Mouse (Mus musculus) midbrain, embryonic 14.5 days (tissue): Measurements from ENCODE around the gene Cdkal1. TPM values are rescaled to one million over a fixed set of nuclear protein-coding genes. Genes with fewer than 3 reads are reported as not detected.

ENCODE experiments used
- ATAC-seq: fragments of 200-750 bp; cut with Nextera tagmentation; 2 replicates; pipeline ENCODE4 v1.8.0; 2017; ENCODE audit warnings: moderate number of reproducible peaks, moderate library complexity; ENCODE audit not compliant: low FRiP score, low TSS enrichment
- DNase-seq: peaks from one replicate; pipeline ENCODE4 v3.0.0-alpha.2; 2015
- H3K27ac ChIP-seq: fragments of 300-500 bp; sonication (generic); replicated peaks from 2 replicates; pipeline ENCODE4 v1.5.1; 2014; ENCODE audit warnings: mild to moderate bottlenecking, low read depth, low read length, moderate library complexity
- H3K27me3 ChIP-seq: fragments of 300-500 bp; sonication (generic); 2 replicates; pipeline ENCODE4 v1.6.1; 2014; ENCODE audit warnings: low read length, control low read depth, mixed read lengths; ENCODE audit not compliant: control insufficient read depth, insufficient read depth
- H3K36me3 ChIP-seq: fragments of 300-500 bp; sonication (generic); 2 replicates; pipeline ENCODE4 v1.6.1; 2014; ENCODE audit warnings: low read length, control low read depth; ENCODE audit not compliant: control insufficient read depth, insufficient read depth
- H3K4me1 ChIP-seq: fragments of 300-500 bp; sonication (generic); 2 replicates; pipeline ENCODE4 v1.6.1; 2014; ENCODE audit warnings: mild to moderate bottlenecking, antibody characterized with exemption, low read length, control low read depth; ENCODE audit not compliant: control insufficient read depth, insufficient read depth
- H3K4me2 ChIP-seq: fragments of 300-500 bp; sonication (generic); 2 replicates; pipeline ENCODE4 v1.6.1; 2014; ENCODE audit warnings: mild to moderate bottlenecking, low read length, moderate library complexity
- H3K4me3 ChIP-seq: fragments of 300-500 bp; sonication (generic); replicated peaks from 2 replicates; pipeline ENCODE4 v1.5.1; 2014; ENCODE audit warnings: low read depth, low read length
- H3K9ac ChIP-seq: fragments of 300-500 bp; sonication (generic); replicated peaks from 2 replicates; pipeline ENCODE4 v1.6.1; 2014; ENCODE audit warnings: mild to moderate bottlenecking, low read length, moderate library complexity
- H3K9me3 ChIP-seq: fragments of 300-500 bp; sonication (generic); 2 replicates; pipeline ENCODE4 v1.6.1; 2016; ENCODE audit warnings: low read length, control low read depth, mixed read lengths; ENCODE audit not compliant: control insufficient read depth
- WGBS: fragments of 180-500 bp; shearing (Covaris S2); extraction: QIAGEN DNeasy Blood & Tissue Kit; methylation state at CpG from one replicate; pipeline ENCODE4 v1.1.7; 2014; 5-methylcytosine and 5-hydroxymethylcytosine counted together
- polyA plus RNA-seq: library from polyadenylated mRNA; unstranded; fragments of >200 nt; fragmentation: Nextera tagmentation; extraction: Ambion mirVana; gene quantifications from 2 replicates; pipeline ENCODE4 v1.2.1, GENCODE M21; 2014

The Cdkal1 gene
- polyA plus RNA-seq, 1 experiment from 2014 or later, result 23.5 TPM

DNA sequence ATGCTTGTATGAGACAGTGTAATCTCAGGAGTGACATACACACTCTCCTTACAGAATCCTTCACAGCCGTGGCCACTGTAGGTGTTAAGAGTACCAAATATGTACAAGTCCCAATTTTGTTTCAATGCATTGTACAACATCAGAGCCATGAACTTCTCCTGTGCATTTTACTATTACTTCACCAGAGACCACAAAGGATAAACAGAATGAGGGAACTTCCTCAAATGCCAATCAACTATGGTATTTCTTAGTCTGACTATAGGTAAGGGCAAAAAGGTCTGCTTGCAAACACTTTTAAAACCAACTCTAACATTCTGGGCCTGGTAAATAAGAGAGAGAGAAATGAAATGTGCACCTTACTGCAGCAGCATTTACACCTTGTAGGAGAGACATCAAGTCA lies 87.4 kb downstream of the Cdkal1 start:
- Histone ChIP-seq H3K4me2 (no peak overlapping the region), H3K9ac (no peak overlapping the region), H3K4me1 (peaks cover 8% of the 10 kb centered on the region; the same call in 1 of the 2 replicates), H3K36me3 (no peaks in the 10 kb centered on the region), H3K27me3 (no peaks in the 10 kb centered on the region), H3K4me3 (no peak overlapping the region), H3K27ac (no peak overlapping the region), H3K9me3 (no peaks in the 10 kb centered on the region)
- WGBS, result 87% methylated on average over 1 of the region's 1 CpGs
- ATAC-seq (no peak), DNase-seq (no peak)

DNA sequence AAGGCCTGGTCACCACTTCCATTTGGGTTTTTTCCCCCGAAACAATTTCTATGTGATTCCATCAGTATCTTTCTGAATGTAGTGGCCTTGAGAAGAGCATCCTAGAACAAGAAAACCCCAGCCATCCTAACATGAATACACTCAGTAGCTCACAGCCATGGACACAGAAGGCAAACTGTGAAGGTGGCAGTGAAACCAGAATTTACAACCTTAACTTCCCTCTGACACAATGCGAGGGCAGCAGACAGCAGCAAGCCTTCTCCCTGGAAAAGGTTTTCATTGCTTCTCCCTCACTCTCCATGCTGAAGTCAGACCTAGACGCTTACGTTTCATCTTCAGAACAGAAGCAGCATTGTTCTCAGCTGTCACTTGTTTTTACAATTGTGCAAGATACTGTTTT lies 87.9 kb downstream of the Cdkal1 start:
- H3K4me2 ChIP-seq, result no peak overlapping the region
- H3K9me3 ChIP-seq, result no peaks in the 10 kb centered on the region
- ATAC-seq, result no peak
- H3K27me3 ChIP-seq, result no peaks in the 10 kb centered on the region
- H3K36me3 ChIP-seq, result no peaks in the 10 kb centered on the region
- no peak overlapping the region for H3K27ac ChIP-seq
- H3K4me3 ChIP-seq, result no peak overlapping the region
- 71% methylated on average over 4 of the region's 4 CpGs for WGBS
- no peak for DNase-seq
- H3K9ac ChIP-seq, result no peak overlapping the region
- peaks cover 8% of the 10 kb centered on the region; the same call in 1 of the 2 replicates for H3K4me1 ChIP-seq

DNA sequence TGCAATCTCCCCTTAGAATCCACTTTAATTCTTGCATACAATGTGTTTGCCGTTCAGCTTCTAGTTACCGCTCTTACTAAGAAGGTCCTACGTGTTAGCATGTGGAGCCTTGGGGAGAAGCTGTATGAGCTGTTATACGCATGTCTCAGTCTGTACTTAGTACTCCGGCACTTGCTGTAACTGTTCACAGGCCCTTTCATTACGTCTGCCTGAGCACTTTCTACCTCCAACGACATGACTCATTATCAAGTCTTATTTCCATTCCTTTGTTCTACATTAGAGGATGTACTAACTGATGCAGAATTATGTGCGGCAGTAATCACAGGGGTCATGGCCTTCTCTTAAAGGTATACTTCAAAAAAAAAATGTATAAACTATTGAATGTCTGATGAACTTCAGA lies 89.1 kb downstream of the Cdkal1 start:
- Histone ChIP-seq H3K36me3 (no peaks in the 10 kb centered on the region), H3K4me2 (no peak overlapping the region), H3K27ac (no peak overlapping the region), H3K27me3 (no peaks in the 10 kb centered on the region), H3K4me1 (peaks cover 8% of the 10 kb centered on the region; the same call in 1 of the 2 replicates), H3K9me3 (no peaks in the 10 kb centered on the region), H3K4me3 (no peak overlapping the region), H3K9ac (no peak overlapping the region)
- ATAC-seq, result no peak
- no peak for DNase-seq
- WGBS, result 73% methylated on average over 8 of the region's 8 CpGs

DNA sequence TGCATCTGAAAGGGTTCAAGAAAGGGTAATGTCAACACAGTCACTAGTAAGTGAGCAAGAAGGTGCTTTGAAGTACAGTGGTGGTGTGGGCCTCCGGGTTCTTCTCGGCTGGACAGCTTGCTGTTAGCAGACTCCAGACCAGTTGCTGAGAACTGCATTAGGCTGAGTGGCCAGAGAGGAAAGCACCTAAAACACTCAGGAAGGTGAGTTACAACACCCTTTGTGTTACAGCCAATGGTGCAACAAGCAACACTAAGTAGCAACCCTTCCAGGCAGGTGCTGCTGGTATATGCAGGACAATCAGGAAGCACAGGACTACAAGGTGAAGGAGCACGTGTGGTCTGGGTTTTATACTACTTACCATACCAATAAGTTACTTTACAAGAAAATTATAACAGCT lies 90.2 kb downstream of the Cdkal1 start:
- H3K4me2 ChIP-seq, result no peak overlapping the region
- no peak overlapping the region for H3K4me3 ChIP-seq
- ATAC-seq, result no peak
- WGBS, result 88% methylated on average over 3 of the region's 3 CpGs
- H3K9ac ChIP-seq, result no peak overlapping the region
- H3K27me3 ChIP-seq, result no peaks in the 10 kb centered on the region
- no peaks in the 10 kb centered on the region for H3K9me3 ChIP-seq
- no peak for DNase-seq
- no peaks in the 10 kb centered on the region for H3K36me3 ChIP-seq
- H3K4me1 ChIP-seq, result peaks cover 5% of the 10 kb centered on the region; the same call in 1 of the 2 replicates
- no peak overlapping the region for H3K27ac ChIP-seq

DNA sequence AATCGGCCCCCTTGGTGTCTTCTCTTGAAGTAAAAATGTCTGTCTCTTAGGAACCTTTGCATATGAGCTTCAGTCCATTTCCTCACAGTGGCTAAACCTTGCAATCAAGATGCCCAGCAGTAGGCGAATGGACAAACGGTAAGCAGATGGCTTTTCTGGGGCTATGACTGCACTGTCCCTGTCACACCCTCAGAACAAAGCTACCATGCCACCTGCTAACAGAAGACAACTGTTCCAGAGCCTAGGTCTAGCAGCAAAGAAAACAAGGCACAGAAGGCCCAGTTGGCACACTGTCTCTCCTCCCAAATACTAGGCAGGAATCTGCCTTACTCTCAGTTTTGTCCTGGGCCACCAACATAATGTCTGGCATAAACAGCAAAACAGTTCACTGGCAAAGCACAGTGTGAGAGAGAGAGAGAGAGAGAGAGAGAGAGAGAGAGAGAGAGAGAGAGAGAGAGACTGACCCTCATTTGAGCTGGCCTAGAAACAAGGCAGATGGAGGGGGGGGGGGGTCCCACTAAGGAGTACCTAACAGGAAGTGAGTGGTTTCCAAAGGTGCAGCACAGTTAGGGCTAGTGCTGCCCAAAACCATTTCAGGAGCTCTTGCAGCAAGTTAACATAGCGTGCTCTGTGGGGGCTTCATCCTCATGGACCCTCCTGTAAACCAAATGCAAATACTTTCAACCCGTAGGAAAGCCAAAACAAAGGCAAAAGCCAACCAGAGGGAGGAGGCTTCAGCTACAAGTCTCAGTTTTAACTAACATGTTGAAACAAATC lies 95.6 kb downstream of the Cdkal1 start:
- Histone ChIP-seq H3K9me3 (no peaks in the 10 kb centered on the region), H3K4me2 (no peak overlapping the region), H3K4me1 (no peaks in the 10 kb centered on the region), H3K27ac (no peak overlapping the region), H3K4me3 (no peak overlapping the region), H3K36me3 (no peaks in the 10 kb centered on the region), H3K9ac (no peak overlapping the region), H3K27me3 (no peaks in the 10 kb centered on the region)
- WGBS, result 81% methylated on average over 5 of the region's 5 CpGs
- DNase-seq (no peak), ATAC-seq (no peak)

DNA sequence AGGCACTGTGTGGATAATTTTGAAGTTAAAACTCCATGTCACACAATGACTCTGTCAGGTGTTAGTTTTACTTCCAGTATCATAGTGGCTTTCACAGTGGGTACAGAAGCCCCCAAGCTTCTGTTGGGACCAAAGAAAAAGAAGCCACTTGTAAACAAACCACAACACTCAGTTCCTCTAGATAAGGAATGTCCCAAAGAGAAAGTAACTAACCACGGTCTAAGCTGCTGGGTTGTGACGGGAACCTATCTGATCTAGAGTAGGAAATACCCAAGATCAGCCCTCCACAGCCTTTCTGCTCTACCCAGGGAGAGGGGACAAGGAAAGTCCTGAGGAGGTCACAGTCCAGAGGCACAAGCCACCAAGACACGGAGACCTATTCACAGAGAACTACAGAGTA lies 99.4 kb downstream of the Cdkal1 start:
- 93% methylated on average over 3 of the region's 3 CpGs for WGBS
- H3K4me3 ChIP-seq, result no peak overlapping the region
- H3K27me3 ChIP-seq, result no peaks in the 10 kb centered on the region
- H3K9ac ChIP-seq, result no peak overlapping the region
- ATAC-seq (no peak), DNase-seq (no peak)
- H3K9me3 ChIP-seq, result no peaks in the 10 kb centered on the region
- no peaks in the 10 kb centered on the region for H3K4me1 ChIP-seq
- no peak overlapping the region for H3K4me2 ChIP-seq
- H3K27ac ChIP-seq, result no peak overlapping the region
- no peaks in the 10 kb centered on the region for H3K36me3 ChIP-seq

DNA sequence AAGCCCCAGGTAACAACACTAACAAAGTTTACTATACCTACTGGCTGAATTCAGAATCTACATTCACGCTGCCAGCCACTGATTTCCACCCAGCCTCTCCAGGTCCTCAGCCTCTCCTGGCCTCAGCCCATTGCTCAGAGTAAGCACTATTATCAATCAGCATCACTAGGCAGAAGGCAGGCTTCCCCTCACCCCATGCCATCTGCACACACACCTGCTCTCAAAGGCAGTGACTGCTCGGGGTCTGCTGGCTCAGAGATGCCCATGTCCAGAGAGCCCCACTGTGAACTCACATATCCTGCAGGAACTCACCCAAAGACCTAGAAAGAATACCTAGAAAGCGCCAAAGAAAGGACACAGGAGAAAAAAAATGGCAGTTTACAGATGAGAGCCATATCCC lies 102.2 kb downstream of the Cdkal1 start:
- H3K9ac ChIP-seq, result no peak overlapping the region
- DNase-seq, result no peak
- H3K36me3 ChIP-seq, result no peaks in the 10 kb centered on the region

DNA sequence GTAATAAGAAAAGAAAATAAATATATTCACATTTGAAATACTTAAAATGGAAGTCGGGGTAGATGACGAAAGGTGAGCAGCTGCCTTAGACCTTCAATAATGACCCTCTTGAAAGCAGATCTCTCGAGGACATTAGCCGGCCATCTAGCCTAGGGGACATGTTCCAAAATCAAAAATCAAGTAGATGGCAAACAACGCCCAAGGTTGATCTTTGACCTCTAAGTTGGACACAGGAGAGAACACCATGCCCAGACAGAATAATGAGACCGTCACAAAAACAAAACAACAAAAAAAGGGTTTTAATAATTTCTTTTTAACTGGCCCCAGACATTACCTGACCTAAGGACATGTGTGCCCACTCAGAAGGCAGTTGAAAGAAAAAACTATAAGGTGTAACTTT lies 103.4 kb downstream of the Cdkal1 start:
- H3K27ac ChIP-seq, result no peak overlapping the region
- 91% methylated on average over 6 of the region's 6 CpGs for WGBS
- no peak overlapping the region for H3K4me2 ChIP-seq
- H3K9ac ChIP-seq, result no peak overlapping the region
- DNase-seq, result no peak
- no peak overlapping the region for H3K4me3 ChIP-seq
- no peaks in the 10 kb centered on the region for H3K9me3 ChIP-seq
- H3K27me3 ChIP-seq, result no peaks in the 10 kb centered on the region
- H3K4me1 ChIP-seq, result no peaks in the 10 kb centered on the region
- H3K36me3 ChIP-seq, result no peaks in the 10 kb centered on the region
- ATAC-seq, result no peak

More for the DNA sequence above, 102.2 kb downstream of the Cdkal1 start:
- Histone ChIP-seq H3K27me3 (no peaks in the 10 kb centered on the region), H3K4me2 (no peak overlapping the region), H3K4me1 (no peaks in the 10 kb centered on the region), H3K9me3 (no peaks in the 10 kb centered on the region), H3K27ac (no peak overlapping the region), H3K4me3 (no peak overlapping the region)
- ATAC-seq, result no peak
- 89% methylated on average over 3 of the region's 3 CpGs for WGBS

DNA sequence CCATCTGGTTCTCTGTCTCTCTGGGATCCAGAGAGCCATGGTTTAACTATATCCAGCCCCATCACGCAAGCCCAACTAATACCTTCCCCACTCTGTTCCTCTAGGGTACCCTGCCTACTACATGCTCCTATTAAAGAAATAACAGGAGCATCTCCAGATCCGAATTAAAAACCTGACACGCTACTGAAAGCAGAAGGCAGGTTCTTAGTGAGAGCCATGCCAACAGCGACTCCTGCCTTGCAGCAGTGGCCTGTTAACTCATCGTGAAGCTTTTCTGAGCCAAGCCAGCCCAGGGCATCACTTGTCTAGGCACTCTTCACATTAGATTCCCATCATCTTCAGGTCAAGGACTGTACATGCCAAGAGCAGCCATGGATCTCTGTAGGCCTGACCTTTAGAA lies 104.3 kb downstream of the Cdkal1 start:
- no peak overlapping the region for H3K27ac ChIP-seq
- no peaks in the 10 kb centered on the region for H3K27me3 ChIP-seq
- ATAC-seq (no peak), DNase-seq (no peak)
- no peaks in the 10 kb centered on the region for H3K9me3 ChIP-seq
- H3K4me3 ChIP-seq, result no peak overlapping the region
- no peaks in the 10 kb centered on the region for H3K4me1 ChIP-seq
- no peak overlapping the region for H3K9ac ChIP-seq
- H3K4me2 ChIP-seq, result no peak overlapping the region
- H3K36me3 ChIP-seq, result no peaks in the 10 kb centered on the region
- WGBS, result 96% methylated on average over 5 of the region's 5 CpGs
